Mouse (Mus musculus) urinary bladder, postnatal 14 days (tissue): ENCODE data around the gene Pold1.

Experiments used
- DNase-seq: peaks from one replicate; pipeline ENCODE4 v3.0.0; 2021; ENCODE audit warnings: low spot score

Pold1 gene

GRCm38 (mm10) chr7:44546274-44546673, 2.4 kb downstream of the Pold1 start:
- DNase-seq = no peak

DNA sequence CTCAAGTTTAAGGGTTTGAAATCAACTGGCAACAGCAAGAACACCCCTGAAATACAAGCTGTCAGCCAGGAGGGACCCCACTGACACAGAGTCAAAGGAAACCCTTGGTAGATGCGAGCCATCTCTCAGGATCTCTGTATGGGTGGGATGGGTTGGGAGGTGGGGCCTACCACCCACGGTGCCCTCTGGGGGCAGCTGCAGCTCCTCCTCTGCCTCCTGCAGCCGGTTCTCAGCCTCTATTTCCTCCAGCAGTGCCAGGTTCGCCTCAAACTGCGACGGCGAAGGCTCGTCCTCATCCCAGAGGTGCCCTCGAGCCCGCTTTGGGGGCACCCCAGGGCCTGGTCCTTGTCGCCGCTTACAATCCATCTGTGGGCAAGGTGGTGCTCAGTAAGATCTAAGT, 5.6 kb downstream of the Pold1 start:
- no peak for DNase-seq

DNA sequence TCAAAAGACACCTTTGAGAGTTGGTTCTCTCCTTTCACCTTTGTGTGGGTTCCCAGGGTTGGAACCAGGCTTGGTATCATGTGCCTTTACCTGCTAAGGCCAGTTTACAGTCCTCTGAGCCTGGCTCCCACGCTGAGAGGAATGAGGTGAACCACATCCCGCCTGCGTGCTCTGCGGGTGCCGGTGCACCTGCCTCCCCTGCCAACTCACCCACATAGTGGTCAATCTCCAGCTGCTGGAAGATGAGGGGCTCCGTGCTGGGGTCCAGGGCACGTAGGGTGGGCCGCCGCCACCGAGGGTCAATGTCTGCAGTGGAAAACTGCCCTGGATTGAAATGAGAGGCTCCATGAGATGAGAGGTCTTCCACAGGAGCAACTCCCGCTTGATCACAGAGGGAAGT, 6.1 kb downstream of the Pold1 start:
- no peak for DNase-seq

- DNase-seq = no peak
These were observed 9.7 kb downstream of the Pold1 start for GRCm38 (mm10) chr7:44538756-44539624.

GRCm38 (mm10) chr7:44537496-44537895, 11.2 kb downstream of the Pold1 start:
- no peak for DNase-seq

- no peak for DNase-seq
These were observed 11.6 kb downstream of the Pold1 start for GRCm38 (mm10) chr7:44537009-44537408.

- DNase-seq = no peak
These were observed 12.1 kb downstream of the Pold1 start for GRCm38 (mm10) chr7:44536590-44536968.

- no peak for DNase-seq
These were observed 12.7 kb downstream of the Pold1 start for GRCm38 (mm10) chr7:44535657-44536589.

DNA sequence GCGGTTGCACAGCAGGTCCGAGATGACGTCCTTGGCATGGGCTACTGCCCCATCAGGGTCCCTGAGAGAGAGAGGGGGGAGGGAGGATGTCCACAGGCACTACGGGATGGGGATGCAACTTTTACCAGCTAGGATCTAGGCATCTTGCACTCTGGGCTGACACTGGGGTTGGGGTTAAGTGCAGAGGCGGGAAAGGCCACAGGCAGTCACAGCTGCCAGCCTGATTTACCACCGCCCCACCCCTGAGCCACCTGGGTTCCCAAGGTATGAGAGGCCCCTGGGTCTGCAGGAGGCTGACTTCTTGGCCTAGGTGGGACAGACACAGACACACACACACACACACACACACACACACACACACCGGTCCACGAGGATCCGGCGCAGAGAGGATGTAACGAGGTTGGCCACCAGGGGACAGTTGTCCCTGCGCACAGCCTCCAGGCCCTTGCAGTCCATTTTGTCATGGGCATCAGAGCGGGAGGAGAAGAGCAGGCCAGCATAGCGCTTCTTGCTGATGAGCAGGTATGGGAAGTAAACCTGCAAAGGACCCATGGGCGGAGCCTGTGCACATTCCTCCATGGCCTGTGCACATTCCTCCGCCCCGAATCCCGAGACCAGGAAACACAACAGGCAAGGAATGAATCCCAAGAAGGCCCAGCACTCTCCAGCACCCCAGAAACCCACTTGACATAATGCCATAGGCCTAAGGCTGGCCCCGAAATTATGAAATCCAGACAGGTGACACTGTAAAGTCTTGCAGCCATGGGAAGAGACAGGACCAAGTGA, 13.8 kb downstream of the Pold1 start:
- DNase-seq = no peak

GRCm38 (mm10) chr7:44534242-44534641, 14.4 kb downstream of the Pold1 start:
- no peak for DNase-seq

DNA sequence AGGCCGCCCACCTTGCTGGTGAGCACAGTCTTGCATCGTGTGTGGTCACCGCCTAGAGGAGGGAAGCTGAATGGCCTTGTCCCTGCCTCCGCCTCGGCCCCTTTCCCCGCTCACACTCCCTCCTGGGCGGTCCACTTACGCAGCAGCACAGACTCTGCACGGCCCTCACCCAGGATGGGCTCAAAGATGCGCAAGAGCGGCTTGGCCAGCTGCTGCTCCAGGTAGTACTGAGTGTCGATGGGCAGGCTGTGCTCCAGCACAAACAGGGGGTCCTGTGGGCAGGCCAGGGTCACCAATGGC, 15.0 kb downstream of the Pold1 start:
- no peak for DNase-seq

GRCm38 (mm10) chr7:44532918-44533745, 15.5 kb downstream of the Pold1 start:
- no peak for DNase-seq

DNA sequence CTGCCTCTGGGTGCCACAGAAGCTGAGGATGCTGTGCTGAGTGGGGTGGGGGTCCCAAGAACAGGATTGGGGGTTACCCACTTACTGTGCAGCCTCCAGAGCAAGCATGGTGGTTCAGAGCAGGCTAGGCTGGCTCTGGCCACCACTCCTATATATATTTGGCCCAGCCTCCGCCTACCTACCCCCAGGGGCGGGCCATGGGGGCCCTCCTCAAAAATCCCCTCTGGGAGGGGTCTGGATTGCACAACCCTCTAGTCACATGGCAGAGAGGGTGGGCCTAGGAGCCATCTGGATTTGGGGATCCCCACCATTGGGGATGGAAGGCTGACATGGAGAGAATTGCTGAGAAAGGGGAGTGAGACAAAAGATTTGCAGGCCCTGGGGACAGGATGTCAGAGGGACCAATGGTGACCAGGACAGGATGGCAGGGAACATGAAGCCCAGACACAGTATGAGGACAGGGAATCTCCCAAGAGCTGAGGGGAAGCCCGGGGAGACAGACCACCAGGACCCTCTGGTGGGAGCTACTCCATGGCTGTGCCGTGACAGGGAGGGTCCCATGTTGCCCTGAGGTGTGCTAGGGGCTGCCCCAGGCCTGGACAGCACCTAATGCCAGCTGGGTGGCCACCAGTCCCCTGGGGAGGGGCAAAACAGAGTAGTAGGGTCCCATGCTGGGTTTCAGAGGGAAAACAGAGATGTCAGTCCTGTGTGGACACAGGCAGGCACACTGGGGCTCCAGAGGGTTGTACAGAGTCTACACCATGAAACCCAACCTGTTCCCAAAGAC, 16.5 kb downstream of the Pold1 start, which contains the start of gene Spib:
Spib (minus strand) TSS at position 126 of the 787 bp plus-strand sequence.
- no peak for DNase-seq

DNA sequence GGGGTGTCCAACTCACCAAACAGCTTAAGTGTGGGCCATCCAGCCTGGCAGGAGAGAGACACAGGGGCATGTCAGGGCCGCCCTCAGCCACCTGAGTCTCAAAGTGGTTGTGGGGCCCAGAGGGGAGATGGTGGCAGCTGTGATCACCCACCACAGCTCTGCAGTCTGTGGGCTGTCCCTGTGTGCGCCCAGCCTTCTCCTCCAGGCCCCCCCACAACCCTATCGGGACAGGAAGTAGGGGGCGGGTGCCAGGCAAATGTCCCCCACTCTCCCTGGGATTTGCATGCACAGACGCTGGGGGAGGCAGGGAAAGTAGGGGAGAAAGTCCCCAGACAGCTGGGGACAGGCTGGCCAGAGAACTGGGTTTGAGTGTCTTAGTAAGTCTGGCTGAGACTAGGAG, 17.4 kb downstream of the Pold1 start:
- no peak for DNase-seq

GRCm38 (mm10) chr7:44530507-44530906, 18.1 kb downstream of the Pold1 start:
- DNase-seq = no peak

DNA sequence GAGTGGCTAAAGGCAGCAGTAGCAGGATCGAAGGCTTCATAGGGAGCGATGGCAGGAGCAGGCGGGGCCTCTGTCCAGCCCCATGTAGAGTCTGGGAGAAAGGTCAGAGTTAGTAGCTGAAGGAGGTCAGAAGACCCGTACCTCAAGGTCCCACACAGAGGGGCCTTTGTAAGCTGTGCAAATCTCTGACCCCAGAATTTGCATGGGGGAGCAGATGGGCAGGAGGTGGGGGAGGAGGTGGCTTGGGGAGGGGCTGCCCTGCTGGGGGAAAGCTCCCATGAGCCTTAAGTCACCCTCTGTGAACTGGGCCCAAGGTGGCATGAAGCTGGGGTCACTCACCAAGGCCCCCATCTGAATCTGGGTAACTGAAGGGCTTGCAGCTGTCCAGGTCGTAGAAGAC, 19.1 kb downstream of the Pold1 start:
- DNase-seq = no peak

- peak; percentile 71 for DNase-seq
These were observed 20.9 kb downstream of the Pold1 start for GRCm38 (mm10) chr7:44527483-44528398.

- no peak for DNase-seq
These were observed 22.1 kb downstream of the Pold1 start for GRCm38 (mm10) chr7:44526414-44527154.
